Mouse (Mus musculus): ENCODE data around the gene 4933424G06Rik. TPM values are rescaled to one million over a fixed set of nuclear protein-coding genes. Genes with fewer than 3 reads are reported as not detected.

The 4933424G06Rik gene
- total RNA-seq, 2 experiments from 2014 or later, result not detected

GRCm38 (mm10) chr1:36769951-36770350 is 60.0 kb downstream of the 4933424G06Rik start:
- no peak for DNase-seq

GRCm38 (mm10) chr1:36770998-36771397 is 61.0 kb downstream of the 4933424G06Rik start:
- no peak for DNase-seq

GRCm38 (mm10) chr1:36772198-36772934 is 62.4 kb downstream of the 4933424G06Rik start:
- no peak for DNase-seq

- no peak for DNase-seq
Observed at GRCm38 (mm10) chr1:36780793-36781192, 70.8 kb downstream of the 4933424G06Rik start.

- DNase-seq, result no peak
Observed at GRCm38 (mm10) chr1:36782476-36782875, 72.5 kb downstream of the 4933424G06Rik start.

- peak; percentile 86 for DNase-seq
Observed at GRCm38 (mm10) chr1:36784365-36785134, 74.6 kb downstream of the 4933424G06Rik start.

- DNase-seq, result peak; percentile 34
Observed at GRCm38 (mm10) chr1:36785238-36785641, 75.3 kb downstream of the 4933424G06Rik start.

GRCm38 (mm10) chr1:36786377-36786776 is 76.4 kb downstream of the 4933424G06Rik start:
- no peak for DNase-seq

GRCm38 (mm10) chr1:36789416-36789815 is 79.5 kb downstream of the 4933424G06Rik start:
- DNase-seq, result no peak

- DNase-seq, result no peak
Observed at GRCm38 (mm10) chr1:36796711-36797110, 86.8 kb downstream of the 4933424G06Rik start.

- DNase-seq, result no peak
Observed at GRCm38 (mm10) chr1:36797481-36797880, 87.5 kb downstream of the 4933424G06Rik start.

- DNase-seq, result no peak
Observed at GRCm38 (mm10) chr1:36800379-36801011, 90.5 kb downstream of the 4933424G06Rik start.

GRCm38 (mm10) chr1:36804259-36804658 is 94.3 kb downstream of the 4933424G06Rik start:
- DNase-seq, result no peak

- no peak for DNase-seq
Observed at GRCm38 (mm10) chr1:36804833-36805232, 94.9 kb downstream of the 4933424G06Rik start.

- DNase-seq, result no peak
Observed at GRCm38 (mm10) chr1:36806181-36806905, 96.4 kb downstream of the 4933424G06Rik start.

- no peak for DNase-seq
Observed at GRCm38 (mm10) chr1:36807086-36807485, 97.1 kb downstream of the 4933424G06Rik start.

Small RNA genes lying within 50 kb of the gene (microRNA-seq; reads per million reads assigned to microRNA genes)
- not detected for gene Gm24133

Other genes with a start within 250 kb of the 4933424G06Rik start
- gene Cnnm4, start 238.5 kb upstream of the 4933424G06Rik start, total RNA-seq (2021), result 1 to 10 TPM; 3.9 to 4.4 TPM
- 10 to 100 TPM; 23.1 to 29.8 TPM for gene Cnnm3, start 198.3 kb upstream of the 4933424G06Rik start, total RNA-seq (2021)
- 10 to 100 TPM; 22.5 to 73.8 TPM for gene Ankrd23, start 173.3 kb upstream of the 4933424G06Rik start, total RNA-seq (2021)
- gene Gm42417, start 170.7 kb upstream of the 4933424G06Rik start, total RNA-seq (2021), result 10 to 100 TPM; 10.2 to 32.9 TPM
- 10 to 100 TPM; 12.9 to 21.6 TPM for gene Ankrd39, start 162.7 kb upstream of the 4933424G06Rik start, total RNA-seq (2021)
- 10 to 100 TPM; 27.3 to 28.9 TPM for gene Sema4c, start 151.8 kb upstream of the 4933424G06Rik start, total RNA-seq (2021)
- under 1 TPM; 0.72 to 0.82 TPM for gene Fam178b, start 27.0 kb upstream of the 4933424G06Rik start, total RNA-seq (2021)
- 1,000 to 10,000 TPM; 1,610 to 1,679 TPM for gene Cox5b, start 18.7 kb upstream of the 4933424G06Rik start, total RNA-seq (2021)
- gene Actr1b, start 4.3 kb downstream of the 4933424G06Rik start, total RNA-seq (2021), result 100 to 1,000 TPM; 111 to 133 TPM
- 1 to 10 TPM; 2.1 to 2.4 TPM for gene Zap70, start 51.6 kb downstream of the 4933424G06Rik start, total RNA-seq (2021)
- gene Tmem131, start 233.5 kb downstream of the 4933424G06Rik start, total RNA-seq (2021), result 10 to 100 TPM; 39.3 to 48.0 TPM